Mouse (Mus musculus) v-Abl transformed pro-B cells (cell line): ENCODE results near the gene Mpig6b.
"Not testable (repeated sequence)": the region's sequence is repeated elsewhere in the genome, so short reads cannot be mapped to it uniquely, and the experiment has no call there.

Experiments
- in situ Hi-C, 2 experiments: fragments of 400-800 bp; cut with MboI; formaldehyde crosslinking; loops; one replicate each; pipeline ENCODE4 v1.15.1; 2025; ENCODE audit not compliant: unreplicated experiment in 2 of 2

Mpig6b gene

GRCm38 (mm10) chr17:35047688-35048087 is 18.3 kb downstream of the Mpig6b start:
- in situ Hi-C loops: no loop called here

- in situ Hi-C loops: no loop called here
Observed at GRCm38 (mm10) chr17:35046681-35047455, 19.1 kb downstream of the Mpig6b start, which contains the start of gene Msh5. Gene Msh5, minus strand, starts transcription at chr17:35046745.

- in situ Hi-C loops: no loop called here
Observed at GRCm38 (mm10) chr17:35045807-35046680, 19.9 kb downstream of the Mpig6b start.

DNA sequence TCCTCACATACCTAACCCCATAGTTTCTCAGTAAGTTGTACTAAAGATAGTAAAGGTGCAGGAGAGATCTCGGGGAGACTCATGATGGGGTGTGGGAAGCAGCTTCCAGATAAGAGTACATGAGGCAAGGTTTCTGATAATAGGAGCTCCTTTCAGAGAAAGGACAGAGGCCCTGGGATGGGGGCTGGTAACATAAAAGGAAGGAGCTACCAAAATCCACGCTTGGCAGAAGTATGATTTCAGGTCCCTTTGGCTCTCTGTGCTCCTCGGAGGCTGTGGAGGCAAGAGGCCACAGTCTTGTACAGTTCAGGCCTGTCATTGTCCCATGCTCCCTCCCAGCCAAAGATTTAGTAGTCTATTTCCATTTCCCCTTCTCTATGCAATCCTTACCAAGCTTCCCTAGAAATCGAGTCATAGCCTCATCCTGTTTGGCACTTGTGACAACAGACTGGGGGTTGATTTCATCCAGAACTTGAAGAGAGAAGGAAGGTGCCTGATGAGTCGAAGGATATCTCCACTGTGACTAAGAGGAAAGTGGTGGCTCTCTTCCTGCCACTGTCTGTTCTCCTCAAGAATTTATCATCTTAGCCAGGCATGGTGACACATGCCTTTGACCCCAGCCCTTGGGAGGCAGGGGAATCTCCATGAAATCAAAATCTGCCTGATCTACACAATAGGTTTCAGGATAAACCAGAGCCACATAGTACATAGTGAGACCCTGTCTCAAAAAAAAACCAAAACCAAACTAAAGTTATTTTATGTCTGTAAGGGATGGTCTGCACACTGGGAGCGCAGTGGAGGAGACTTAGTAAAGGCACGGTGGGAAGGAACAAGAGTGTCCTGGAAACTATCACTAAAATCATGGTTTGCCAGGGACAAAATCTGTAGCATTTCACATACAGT is 20.8 kb downstream of the Mpig6b start:
- in situ Hi-C loops: no loop called here

DNA sequence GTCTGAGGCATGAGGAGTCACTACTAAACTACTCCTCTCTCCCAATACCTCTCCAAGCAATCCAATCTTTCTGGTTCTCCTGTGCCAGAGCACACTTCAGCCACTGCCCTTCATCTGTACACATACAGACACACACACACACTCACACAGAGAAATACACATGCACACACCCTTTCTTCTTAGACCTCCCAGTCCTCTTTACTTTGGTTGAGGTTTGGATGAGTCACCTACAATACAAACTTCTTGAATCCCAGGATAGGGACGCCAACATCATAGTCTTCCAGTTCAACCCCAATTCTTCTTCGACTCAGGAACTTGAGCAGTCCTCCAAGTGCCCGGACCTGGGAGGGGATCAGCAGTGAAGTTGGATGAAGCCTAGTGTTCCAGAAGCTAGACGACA is 22.2 kb downstream of the Mpig6b start:
- in situ Hi-C loops: no loop called here

DNA sequence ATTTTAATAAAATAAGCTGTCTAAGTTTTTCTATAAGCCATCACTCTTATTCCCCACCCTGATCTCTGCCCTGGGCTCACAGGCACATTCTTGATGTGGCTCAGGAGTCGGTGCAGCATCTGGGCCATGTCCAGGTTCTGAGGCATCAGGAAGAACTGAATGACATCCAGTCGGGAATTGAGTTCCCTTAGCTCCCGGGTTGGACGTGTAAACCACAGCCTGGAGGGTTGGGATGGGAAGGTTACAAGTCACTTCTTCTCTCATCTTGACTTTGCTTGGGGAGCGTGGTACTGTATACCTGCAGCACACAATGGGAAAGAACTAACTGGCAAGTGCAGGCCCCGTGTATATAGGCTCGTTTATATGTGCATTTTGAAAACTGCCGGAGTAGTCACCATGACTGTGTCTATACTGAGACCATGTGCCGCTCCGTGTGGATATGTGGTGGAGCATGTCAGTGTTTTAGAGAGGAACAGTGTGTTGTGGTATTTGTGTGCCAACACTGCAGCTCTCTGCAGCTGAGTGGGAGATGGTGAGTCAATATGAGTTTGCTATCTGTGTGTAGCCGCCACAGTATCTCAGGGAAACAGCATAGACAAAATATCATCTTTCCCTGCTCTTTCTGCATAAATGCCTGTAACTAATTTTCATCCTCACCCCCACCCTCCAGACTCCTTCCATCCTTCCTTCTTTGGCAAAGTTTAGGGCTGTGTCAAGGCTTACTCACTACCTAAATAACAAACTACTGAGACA is 26.7 kb downstream of the Mpig6b start:
- in situ Hi-C loops: no loop called here

- in situ Hi-C loops: no loop called here
Observed at GRCm38 (mm10) chr17:35034896-35035295, 31.1 kb downstream of the Mpig6b start.

DNA sequence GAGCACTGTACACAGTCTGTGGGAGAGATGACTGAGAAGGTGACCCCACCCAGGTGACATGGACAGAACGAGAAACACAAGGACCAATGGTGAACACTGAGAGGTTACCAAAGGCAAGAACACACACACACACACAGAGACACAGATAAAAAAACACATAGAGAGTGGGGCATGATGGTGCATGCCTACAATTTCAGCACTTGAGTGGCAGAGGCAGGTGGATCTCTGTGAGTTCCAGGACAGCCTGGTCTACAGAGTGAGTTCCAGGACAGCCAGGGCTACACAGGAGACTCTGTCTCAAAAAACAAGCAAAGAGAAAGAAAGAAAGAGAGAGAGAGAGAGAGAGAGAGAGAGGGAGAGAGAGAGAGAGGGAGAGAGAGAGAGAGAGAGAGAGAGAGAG is 32.3 kb downstream of the Mpig6b start:
- in situ Hi-C loops: not testable (repeated sequence)

DNA sequence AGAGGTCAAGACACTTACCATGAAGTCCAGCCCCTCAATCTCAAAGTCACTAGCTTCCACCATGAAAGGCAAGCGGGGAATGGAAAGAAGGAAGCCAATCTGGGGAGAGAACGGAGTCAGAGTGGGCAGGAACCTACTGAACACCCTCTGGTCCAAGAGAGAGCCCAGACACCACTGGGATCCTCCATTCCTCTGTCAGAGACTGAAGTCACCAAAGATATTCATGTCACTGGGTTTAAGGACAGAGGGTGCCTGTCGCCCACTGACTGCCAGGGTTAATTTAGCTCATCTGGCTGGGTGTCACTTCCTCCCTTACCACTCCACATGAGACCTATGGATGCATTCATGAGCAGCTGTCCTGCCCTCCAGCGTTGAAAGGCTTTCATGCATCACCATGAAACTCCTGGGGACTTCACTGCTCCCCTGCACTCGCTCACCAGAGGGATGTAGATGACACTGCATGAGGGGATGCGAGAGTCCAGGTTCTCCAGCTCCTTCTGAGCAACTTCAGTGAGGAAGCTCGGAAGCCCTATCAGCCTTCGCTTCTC is 33.6 kb downstream of the Mpig6b start:
- in situ Hi-C loops: no loop called here

DNA sequence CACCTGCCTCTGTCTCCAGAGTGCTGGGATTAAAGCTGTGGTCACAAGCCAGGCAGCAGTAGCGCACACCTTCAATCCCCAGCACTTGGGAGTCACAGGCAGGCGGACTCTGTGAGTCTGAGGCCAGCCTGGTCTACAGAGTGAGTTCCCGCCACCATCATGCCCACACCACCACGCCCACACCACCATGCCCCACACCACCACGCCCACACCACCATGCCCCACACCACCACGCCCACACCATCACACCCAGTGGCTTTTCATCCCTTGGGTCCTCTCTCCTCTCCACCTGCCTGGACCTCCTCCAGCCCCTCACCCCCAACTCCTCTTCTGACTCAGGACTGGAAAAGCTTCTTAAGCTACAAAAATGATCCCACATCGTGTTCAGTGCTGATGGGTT is 34.1 kb downstream of the Mpig6b start:
- in situ Hi-C loops: no loop called here

- in situ Hi-C loops: no loop called here
Observed at GRCm38 (mm10) chr17:35031272-35031671, 34.7 kb downstream of the Mpig6b start.

DNA sequence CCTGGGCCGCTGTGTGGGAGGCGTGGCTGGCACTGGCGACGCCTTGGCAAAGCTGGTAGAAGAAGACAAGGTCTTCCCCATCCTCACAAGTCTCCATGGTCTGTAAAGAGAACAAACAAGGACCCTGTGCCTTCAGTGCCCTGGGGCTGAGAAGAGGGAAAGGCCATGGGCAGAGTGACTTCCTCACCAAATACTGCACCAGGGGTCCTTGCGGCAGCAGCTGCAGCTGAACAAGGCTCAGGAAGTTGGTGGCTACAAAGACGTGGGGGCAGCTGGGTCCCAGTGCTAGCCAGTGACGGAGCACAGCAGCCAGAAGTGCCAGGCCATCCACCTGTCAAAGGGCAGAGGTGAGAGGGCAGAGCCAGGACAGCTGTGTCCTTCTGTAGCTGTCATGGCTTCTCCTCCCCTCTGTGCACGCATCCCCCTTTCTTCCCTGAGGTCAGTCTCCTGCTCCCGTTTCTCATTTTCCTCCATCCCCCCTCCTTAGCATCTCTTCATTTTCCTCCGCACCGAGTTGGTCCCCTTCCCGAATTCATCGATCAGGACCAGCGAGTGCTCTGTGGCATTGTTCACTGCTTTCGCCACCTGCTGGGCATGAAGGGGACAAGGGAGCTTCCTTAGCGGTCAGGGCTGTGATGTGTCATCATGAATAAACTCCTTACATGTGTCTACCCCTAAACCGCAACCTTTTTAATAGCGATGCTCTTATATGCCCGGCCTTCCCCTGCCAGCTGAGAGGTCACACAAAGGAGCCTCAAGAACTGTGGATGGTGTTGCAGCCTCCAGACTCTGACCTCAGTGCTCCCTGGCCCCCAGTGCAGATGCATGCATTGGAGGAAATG is 36.1 kb downstream of the Mpig6b start:
- in situ Hi-C loops: loop anchor here in 1 of 2 experiments (10.0 kb wide), 2 partner anchors 75 to 205 kb away; partner anchors contain the start of genes Atp6v1g2, Ly6g5c and Nfkbil1

DNA sequence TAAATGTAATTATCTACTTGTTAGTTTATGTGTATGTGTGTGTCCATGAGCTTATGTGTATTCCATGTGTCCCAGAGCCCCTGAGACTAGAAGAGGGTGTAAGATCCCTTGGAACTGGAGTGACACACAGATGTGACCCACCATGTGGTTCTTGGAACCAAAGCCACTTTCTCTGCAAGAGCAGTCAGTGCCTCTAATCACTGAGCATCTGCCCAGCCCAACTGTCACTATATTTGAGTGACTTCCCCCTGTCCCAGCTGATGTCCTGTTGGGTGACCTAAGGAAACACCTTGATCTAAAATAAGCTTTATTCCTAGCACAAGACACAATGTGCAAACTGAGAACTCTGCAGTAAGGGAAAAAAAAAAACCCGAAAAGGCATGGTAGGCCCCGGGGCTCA is 37.7 kb downstream of the Mpig6b start:
- in situ Hi-C loops: loop anchor here in 1 of 2 experiments (10.0 kb wide), 2 partner anchors 76 to 206 kb away; partner anchors contain the start of genes Atp6v1g2, Ly6g5c and Nfkbil1

DNA sequence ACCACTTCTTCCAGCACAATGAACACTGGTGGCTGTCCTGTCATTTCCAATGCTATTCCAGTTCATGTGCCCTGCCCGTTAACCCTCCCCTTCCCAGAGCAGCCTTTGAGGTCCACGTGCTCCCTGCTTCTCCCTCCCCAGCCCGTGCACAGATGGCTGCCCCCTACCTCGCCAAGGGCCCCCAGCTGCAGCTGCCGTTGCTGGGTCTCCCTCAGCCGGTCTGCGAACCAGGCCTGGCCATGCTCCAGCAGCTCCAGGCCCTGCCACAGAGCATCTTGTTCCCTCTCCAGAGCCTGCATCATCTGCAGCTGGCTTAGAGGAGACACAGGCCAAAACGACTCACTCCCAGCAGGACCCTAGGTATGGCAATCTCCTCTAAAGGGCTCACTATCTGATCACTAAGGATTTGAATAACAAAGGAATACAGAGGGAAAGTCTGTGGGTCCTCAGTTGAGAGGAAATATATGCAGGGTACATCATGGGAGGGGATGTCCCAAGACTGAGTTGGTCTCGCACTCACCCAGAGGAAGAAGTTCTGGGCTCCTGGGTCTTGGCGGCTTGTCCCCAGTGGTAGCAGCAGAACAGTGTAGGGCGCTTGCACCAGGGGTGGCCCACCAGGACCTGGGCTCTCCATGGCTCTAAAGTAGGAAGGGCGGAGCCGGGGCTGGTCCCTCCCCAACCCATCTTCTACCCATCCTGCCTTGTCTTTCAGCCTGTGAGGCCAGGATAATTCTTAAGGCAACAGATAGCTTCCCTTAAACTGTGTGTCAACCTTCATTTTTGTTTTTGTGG is 38.5 kb downstream of the Mpig6b start, which contains the start of gene Sapcd1:
Sapcd1 (minus strand) TSS at position 740 of the 792 bp plus-strand sequence.
- in situ Hi-C loops: loop anchor here in 1 of 2 experiments (10.0 kb wide), 2 partner anchors 77 to 207 kb away; partner anchors contain the start of genes Atp6v1g2, Ly6g5c and Nfkbil1

DNA sequence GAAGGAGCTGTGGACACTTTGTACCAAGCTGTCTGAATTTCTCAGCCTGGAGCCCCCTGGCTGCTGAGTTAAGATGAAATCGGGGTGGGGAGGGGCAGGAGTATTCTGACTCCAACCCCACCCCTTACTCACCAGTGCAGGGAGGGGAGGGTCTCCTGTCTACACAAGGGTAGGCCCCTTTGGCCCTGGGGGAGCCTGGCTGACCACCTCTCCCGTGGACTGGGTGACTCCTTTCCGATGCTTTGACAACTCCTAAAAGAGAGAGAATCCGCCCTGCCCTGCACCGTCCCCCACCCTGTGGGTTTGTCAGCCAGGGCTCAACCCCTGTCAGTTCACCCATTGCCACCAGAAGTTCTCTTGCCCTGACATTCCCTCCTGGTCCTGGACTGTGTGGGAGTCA is 39.8 kb downstream of the Mpig6b start:
- in situ Hi-C loops: loop anchor here in 1 of 2 experiments (10.0 kb wide), 2 partner anchors 79 to 209 kb away; partner anchors contain the start of genes Atp6v1g2, Ly6g5c and Nfkbil1

DNA sequence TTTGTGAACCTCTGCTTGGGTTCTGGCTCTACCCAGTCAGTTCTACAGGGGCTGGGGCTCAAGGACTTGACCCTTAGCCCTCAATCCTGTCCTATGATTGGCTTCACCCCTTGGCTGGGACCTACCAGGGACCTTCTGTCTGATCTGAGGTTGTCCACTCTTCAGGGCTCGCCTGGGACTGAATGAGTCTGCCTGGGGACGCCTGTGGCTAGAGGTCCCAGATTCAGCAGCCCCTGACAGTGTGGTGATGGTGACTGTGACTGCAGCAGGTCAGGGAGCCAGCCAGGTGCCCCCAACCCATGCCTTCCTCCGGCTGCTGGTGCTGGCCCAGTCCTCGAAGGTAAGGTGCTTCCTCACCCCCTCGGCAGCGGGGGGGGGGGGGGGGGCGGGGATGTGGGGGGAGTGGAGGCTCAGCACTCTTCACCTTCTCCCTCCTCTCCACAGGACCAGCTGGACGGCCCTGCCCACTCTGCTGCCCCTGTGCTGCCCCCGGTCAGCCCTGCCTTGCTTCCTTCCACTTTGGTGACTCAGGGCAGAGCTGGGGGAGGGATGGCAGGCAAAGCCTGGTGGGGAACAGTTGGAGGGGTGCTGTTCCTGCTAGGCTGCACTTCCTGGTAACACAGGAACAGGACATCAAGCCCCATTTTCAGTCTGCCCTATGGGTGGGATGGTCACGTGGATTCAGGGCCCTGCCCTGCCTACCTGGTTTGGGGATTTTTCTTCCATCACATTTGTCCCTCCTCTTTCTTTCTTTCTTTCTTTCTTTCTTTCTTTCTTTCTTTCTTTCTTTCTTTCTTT is 41.1 kb downstream of the Mpig6b start:
- in situ Hi-C loops: loop anchor here (5.0 to 10.0 kb wide), 4 partner anchors 32 to 210 kb away; partner anchors contain the start of genes Atp6v1g2 (in 1 of the 2), Ddah2 (in 1 of the 2), Ly6g5c (in 1 of the 2) and Nfkbil1 (in 1 of the 2)
